Comparison of ENCODE assay signal across 7 mouse cellular contexts in genomic region chr4:139193176-139194093, GRCm38 (mm10). TPM values are rescaled to one million over a fixed set of nuclear protein-coding genes. Genes with fewer than 3 reads are reported as not detected.
DNase-seq lines count a peak whose midpoint lies in the region; ATAC-seq and TF ChIP-seq lines count a peak whose summit lies in the region.

No protein-coding gene starts in this region.

- peaks cover 10% of the 10 kb centered on the region; the same call in 1 of the 2 replicates for H3K4me1 ChIP-seq in hindbrain, embryonic 11.5 days (replicated peaks; ENCODE audit: control insufficient read depth, insufficient read depth, low read length)
- peaks cover 39% of the 10 kb centered on the region for H3K4me1 ChIP-seq in lung, postnatal 0 days (ENCODE audit: insufficient read depth, low read depth, low read length)
- peaks cover 42% of the 10 kb centered on the region; the same call in 1 of the 2 replicates for H3K4me1 ChIP-seq in spleen, adult 2 months (ENCODE audit: control insufficient read depth, insufficient read depth, insufficient read length)

- peak overlapping the region; percentile 96 for H3K4me2 ChIP-seq in hindbrain, embryonic 11.5 days (replicated peaks; ENCODE audit: low read depth, low read length)
- H3K4me2 ChIP-seq in lung, postnatal 0 days (replicated peaks; ENCODE audit: low read depth, low read length): peak overlapping the region; percentile 94

- peak; percentile 48 for DNase-seq in kidney, postnatal 10 days
- no peak for DNase-seq in kidney, postnatal 14 days
- DNase-seq in brain, embryonic 14.5 days (ENCODE audit: low read depth): peak; percentile 11
- DNase-seq in hindbrain, embryonic 11.5 days (ENCODE audit: low spot score): peak; percentile 52
- DNase-seq in lung, postnatal 0 days (ENCODE audit: low spot score): peak; percentile 62
- DNase-seq in spleen, adult 2 months (ENCODE audit: low read depth in 1 of 2, low spot score in 2 of 2): peak in 1 of 2 experiments; percentile 52
- DNase-seq in urinary bladder, postnatal 36 days (ENCODE audit: low spot score in 2 of 2): no peak

- no peaks in the 10 kb centered on the region for H3K36me3 ChIP-seq in hindbrain, embryonic 11.5 days (ENCODE audit: control insufficient read depth, insufficient read depth, low read length)
- no peaks in the 10 kb centered on the region for H3K36me3 ChIP-seq in lung, postnatal 0 days (ENCODE audit: insufficient read depth, low read length)
- no peaks in the 10 kb centered on the region for H3K36me3 ChIP-seq in spleen, adult 2 months (ENCODE audit: control insufficient read depth, insufficient read depth, low read length)

- no peak for TF ChIP-seq EP300 in lung, postnatal 0 days (IDR thresholded peaks at IDR 0.05)

- no peaks in the 10 kb centered on the region for H3K27me3 ChIP-seq in hindbrain, embryonic 11.5 days (ENCODE audit: control insufficient read depth, insufficient read depth, low read length)
- H3K27me3 ChIP-seq in lung, postnatal 0 days (replicated peaks; ENCODE audit: insufficient read depth, low read length): no peaks in the 10 kb centered on the region
- H3K27me3 ChIP-seq in spleen, adult 2 months (ENCODE audit: control insufficient read depth, insufficient read depth, low read length): no peaks in the 10 kb centered on the region

- no peaks in the 10 kb centered on the region for H3K9me3 ChIP-seq in hindbrain, embryonic 11.5 days (ENCODE audit: control insufficient read depth, low read length)
- H3K9me3 ChIP-seq in lung, postnatal 0 days (ENCODE audit: low read length): no peaks in the 10 kb centered on the region

- WGBS in hindbrain, embryonic 11.5 days: 5% methylated on average over 34 of the region's 35 CpGs
- 4% methylated on average over 34 of the region's 35 CpGs for WGBS in lung, postnatal 0 days
- WGBS in spleen, adult 2 months: 2% methylated on average over 35 of the region's 35 CpGs

- peak overlapping the region; percentile 81 for H3K9ac ChIP-seq in hindbrain, embryonic 11.5 days (ENCODE audit: low read depth, low read length)
- H3K9ac ChIP-seq in lung, postnatal 0 days (replicated peaks; ENCODE audit: low read depth): peak overlapping the region; percentile 96

- ATAC-seq in hindbrain, embryonic 11.5 days (ENCODE audit: low FRiP score): peak; percentile 31
- peak; percentile 11 for ATAC-seq in lung, postnatal 0 days

- peak overlapping the region; percentile 95 for H3K4me3 ChIP-seq in hindbrain, embryonic 11.5 days (ENCODE audit: low read depth, low read length)
- peak overlapping the region; percentile 98 for H3K4me3 ChIP-seq in lung, postnatal 0 days (ENCODE audit: low read depth, low read length)
- H3K4me3 ChIP-seq in spleen, adult 2 months (ENCODE audit: extremely low read depth, insufficient read depth, insufficient read length): peak overlapping the region; percentile 92

- H3K27ac ChIP-seq in hindbrain, embryonic 11.5 days (ENCODE audit: low read depth, low read length): peak overlapping the region; percentile 78
- peak overlapping the region; percentile 94 for H3K27ac ChIP-seq in lung, postnatal 0 days (ENCODE audit: low read length)
- H3K27ac ChIP-seq in spleen, adult 2 months (ENCODE audit: insufficient read depth, low read length): peak overlapping the region; percentile 90

- no peak for TF ChIP-seq CTCF in brain, embryonic 14.5 days (IDR thresholded peaks at IDR 0.05; ENCODE audit: borderline replicate concordance, extremely low read depth, insufficient read depth, insufficient read length)
- no peak for TF ChIP-seq CTCF in lung, postnatal 0 days (IDR thresholded peaks at IDR 0.05)
- TF ChIP-seq CTCF in spleen, adult 2 months (IDR thresholded peaks at IDR 0.05; ENCODE audit: extremely low read depth, insufficient read depth, insufficient read length, insufficient replicate concordance): no peak

- no peak for TF ChIP-seq POLR2A in brain, embryonic 14.5 days (IDR thresholded peaks at IDR 0.05; ENCODE audit: borderline replicate concordance, extremely low read depth, insufficient read depth, insufficient read length, poor library complexity, severe bottlenecking)
- no peak for TF ChIP-seq POLR2A in spleen, adult 2 months (IDR thresholded peaks at IDR 0.05; ENCODE audit: low read depth, low read length)

RNA-seq across cellular contexts. Expression of gene Capzb, which starts 0.7 kb away (rescaled TPM):
- 138 and 186 TPM in 2 replicates for polyA plus RNA-seq in brain, embryonic 14.5 days (2012; rRNA removed)
- polyA plus RNA-seq in hindbrain, embryonic 11.5 days (2014; fragmentation: Nextera tagmentation; extraction: Ambion mirVana): 239 and 255 TPM in 2 replicates
- polyA plus RNA-seq in lung, postnatal 0 days (2015; fragmentation: Nextera tagmentation; extraction: Ambion mirVana): 401 and 408 TPM in 2 replicates
- polyA plus RNA-seq in spleen, adult 2 months (2012; rRNA removed): 130 and 160 TPM in 2 replicates

Comparison
In these comparisons a context has a peak if more than half of its experiments do, and no peak if none do; other contexts are left out.
1. DNase-seq: peak in kidney, postnatal 10 days (single experiment), brain, embryonic 14.5 days (single experiment), hindbrain, embryonic 11.5 days (single experiment) and lung, postnatal 0 days (single experiment); none in kidney, postnatal 14 days (single experiment) and urinary bladder, postnatal 36 days (0 of 2).
2. Peak in every context shown above with its lines, with median percentiles within 50 percentile points of each other: H3K27ac ChIP-seq and H3K4me3 ChIP-seq.